Mouse (Mus musculus): Measurements from ENCODE around the gene Stap2.

GRCm38 (mm10) chr17:56009088-56009961 lies 3.9 kb upstream of the Stap2 start:
- TF ChIP-seq TCF12 (IDR thresholded peaks at IDR 0.05; ENCODE audit: insufficient read depth, poor library complexity, severe bottlenecking) (no peak), POLR2A (IDR thresholded peaks at IDR 0.05; ENCODE audit: insufficient read length, low read depth) (peak; percentile 97), POLR2AphosphoS2 (IDR thresholded peaks at IDR 0.05; ENCODE audit: insufficient read length, low read depth) (peak; percentile 95), MYOG (IDR thresholded peaks at IDR 0.05; ENCODE audit: control insufficient read depth in 1 of 3, insufficient read depth in 1 of 3, insufficient read length in 2 of 3, low read depth in 2 of 3) (peak in 2 of 3 experiments; percentile 28 to 45)
